8 mouse cellular contexts compared by ENCODE assay signal in genomic region chr12:101007968-101008481, GRCm38 (mm10). TPM values are rescaled to one million over a fixed set of nuclear protein-coding genes. Genes with fewer than 3 reads are reported as not detected.
DNase-seq lines count a peak whose midpoint lies in the region; ATAC-seq and TF ChIP-seq lines count a peak whose summit lies in the region.

No protein-coding gene starts in this region.

- H3K9ac ChIP-seq in kidney, embryonic 15.5 days = no peak overlapping the region

- no peak for ATAC-seq in kidney, embryonic 15.5 days (replicated peaks; ENCODE audit: low FRiP score)
- ATAC-seq in inflammation-experienced regulatory T-cells, adult 6 months = peak; percentile 25

- WGBS in kidney, embryonic 15.5 days = 33% methylated on average over 10 of the region's 10 CpGs

- H3K79me2 ChIP-seq in myocyte (ENCODE audit: control insufficient read depth, insufficient read depth) = peaks cover 45% of the 10 kb centered on the region

- no peak for DNase-seq in kidney, postnatal 14 days
- DNase-seq in cerebellum, postnatal 36 days = peak; percentile 33 to 51
- DNase-seq in adrenal gland, postnatal 36 days = no peak
- no peak for DNase-seq in thymus, postnatal 14 days

- no peak for TF ChIP-seq POLR2A in myocyte (IDR thresholded peaks at IDR 0.05; ENCODE audit: insufficient read length, low read depth)

- H3K4me2 ChIP-seq in kidney, embryonic 15.5 days = 0 out of 2 replicates have a peak overlapping the region, but pooled peaks have one; percentile 2
- H3K4me2 ChIP-seq in myocyte (ENCODE audit: low read depth) = peak overlapping the region; percentile 68

- no peaks in the 10 kb centered on the region for H3K36me3 ChIP-seq in kidney, embryonic 15.5 days
- H3K36me3 ChIP-seq in E14TG2a.4 (ENCODE audit: insufficient read depth, low read length) (peaks cover 20% of the 10 kb centered on the region), myocyte (ENCODE audit: control insufficient read depth, insufficient read depth) (no peaks in the 10 kb centered on the region)

- H3ac ChIP-seq in myocyte (ENCODE audit: control insufficient read depth, insufficient read length) = no peak overlapping the region

- H3K4me3 ChIP-seq in kidney, embryonic 15.5 days (replicated peaks) = no peak overlapping the region
- peak overlapping the region; percentile 57 for H3K4me3 ChIP-seq in E14TG2a.4 (replicated peaks; ENCODE audit: low read length)
- H3K4me3 ChIP-seq in myocyte = no peak overlapping the region

- TF ChIP-seq CTCF in E14TG2a.4 (conservative IDR thresholded peaks at IDR 0.05; ENCODE audit: low read length) = no peak

- no peaks in the 10 kb centered on the region for H3K27me3 ChIP-seq in kidney, embryonic 15.5 days
- H3K27me3 ChIP-seq in E14TG2a.4 (ENCODE audit: insufficient read depth, low read length) (0 out of 2 replicates have a peak, but pooled peaks cover 2% of the 10 kb centered on the region), myocyte (ENCODE audit: control insufficient read depth, insufficient read depth, insufficient read length) (no peaks in the 10 kb centered on the region)

- H3K27ac ChIP-seq in kidney, embryonic 15.5 days = peak overlapping the region; percentile 71

- H3K4me1 ChIP-seq in kidney, embryonic 15.5 days = peaks cover 91% of the 10 kb centered on the region
- H3K4me1 ChIP-seq in E14TG2a.4 (replicated peaks; ENCODE audit: low read depth, low read length) = peaks cover 98% of the 10 kb centered on the region

- no peaks in the 10 kb centered on the region for H3K9me3 ChIP-seq in kidney, embryonic 15.5 days (replicated peaks)
- no peaks in the 10 kb centered on the region for H3K9me3 ChIP-seq in E14TG2a.4 (ENCODE audit: low read length)

TF ChIP-seq in myocyte, 11 proteins besides CTCF, POLR2A, EP300 and RAD21:
- 0 out of 2 replicates have a peak, but pooled peaks have one; percentile 3 for TF ChIP-seq CEBPB (IDR thresholded peaks at IDR 0.05; ENCODE audit: insufficient read depth, poor library complexity, severe bottlenecking)
- TF ChIP-seq SRF (IDR thresholded peaks at IDR 0.05; ENCODE audit: control insufficient read depth, insufficient read length, low read depth) = peak; percentile 95
- no peak for TF ChIP-seq E2F4 (IDR thresholded peaks at IDR 0.05; ENCODE audit: insufficient read depth)
- peak; percentile 5 for TF ChIP-seq USF1 (IDR thresholded peaks at IDR 0.05; ENCODE audit: low read depth)
- TF ChIP-seq TCF12 (IDR thresholded peaks at IDR 0.05; ENCODE audit: insufficient read depth, poor library complexity, severe bottlenecking) = peak; percentile 80
- TF ChIP-seq TCF3 (IDR thresholded peaks at IDR 0.05; ENCODE audit: insufficient read length, low read depth) = peak; percentile 66
- TF ChIP-seq REST (IDR thresholded peaks at IDR 0.05; ENCODE audit: insufficient read depth, insufficient read length) = no peak
- TF ChIP-seq MYOG (IDR thresholded peaks at IDR 0.05; ENCODE audit: control insufficient read depth in 1 of 3, insufficient read depth in 1 of 3, insufficient read length in 2 of 3, low read depth in 2 of 3) = peak; percentile 85 to 97 (median 94)
- TF ChIP-seq POLR2AphosphoS2 (IDR thresholded peaks at IDR 0.05; ENCODE audit: insufficient read length, low read depth) = no peak
- peak; percentile 81 to 99 (median 96) for TF ChIP-seq MYOD1 (IDR thresholded peaks at IDR 0.05; ENCODE audit: control insufficient read depth in 1 of 3, insufficient read length in 2 of 3, low read depth in 2 of 3)
- TF ChIP-seq MAX (IDR thresholded peaks at IDR 0.05; ENCODE audit: low read depth) = peak; percentile 83

RNA-seq across cellular contexts. Expression of gene Ccdc88c, which starts 20.8 kb away (rescaled TPM):
- 12.5 and 12.7 TPM in 2 replicates for polyA plus RNA-seq in kidney, embryonic 15.5 days (2015; fragmentation: Nextera tagmentation; extraction: Ambion mirVana)
- 10 to 100 TPM; 65.8 to 96.2 (median 95.7) TPM for polyA plus RNA-seq in inflammation-experienced regulatory T-cells, adult 6 months (2017; shearing (Covaris generic))
- polyA plus RNA-seq in myocyte (2012; fragmentation: generic; extraction: Trizol) = 18.0 TPM
- 1 to 10 TPM; 1.9 to 2.2 TPM for total RNA-seq in adrenal gland, postnatal 36 days (2021)

Comparison
In these comparisons a context has a peak if more than half of its experiments do, and no peak if none do; other contexts are left out.
1. DNase-seq: peak in cerebellum, postnatal 36 days (2 of 2); none in kidney, postnatal 14 days (single experiment), adrenal gland, postnatal 36 days (0 of 2) and thymus, postnatal 14 days (single experiment).